Mouse (Mus musculus): ENCODE data around the gene Chga.

Gene Chga

DNA sequence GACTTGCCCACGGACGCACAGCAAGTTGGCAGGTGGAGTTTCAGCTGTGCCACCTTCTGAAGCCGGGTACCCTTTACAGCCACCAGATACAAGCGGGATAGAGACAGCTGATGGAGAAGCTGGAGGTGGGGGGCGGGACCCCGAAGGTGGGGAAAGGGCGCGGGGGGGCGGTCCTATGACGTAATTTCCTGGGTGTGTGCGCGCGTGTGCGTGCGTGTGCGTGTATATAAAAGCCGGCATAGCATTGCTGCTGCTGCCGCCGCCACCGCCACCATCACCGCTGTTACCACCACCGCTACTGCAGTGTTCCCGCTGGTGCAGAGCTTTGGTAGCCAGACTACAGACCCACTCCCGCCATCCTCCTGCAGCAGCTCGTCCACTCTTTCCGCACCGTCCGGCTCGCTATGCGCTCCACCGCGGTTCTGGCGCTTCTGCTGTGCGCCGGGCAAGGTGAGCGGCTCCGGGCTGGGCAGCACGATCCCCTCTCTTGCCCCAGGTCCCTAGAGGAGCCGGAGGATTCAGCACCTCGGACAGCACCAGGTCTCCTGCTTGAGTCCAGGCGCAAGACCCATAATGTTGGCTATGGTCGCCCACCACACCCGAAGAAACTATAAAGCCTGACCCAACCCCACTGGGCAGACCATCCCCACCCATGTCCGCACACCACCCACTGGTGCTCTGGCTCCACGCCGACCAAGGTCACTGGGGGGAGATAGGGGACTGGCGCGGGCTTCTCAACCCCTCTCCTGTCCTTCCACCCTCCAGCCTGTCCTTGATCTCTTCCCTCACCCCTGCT is at the start of gene Chga:
Gene Chga (plus strand): TSS at position 249 of the 796 bp plus-strand sequence.
- DNase-seq (ENCODE audit: low read depth, low spot score): peak; percentile 84

DNA sequence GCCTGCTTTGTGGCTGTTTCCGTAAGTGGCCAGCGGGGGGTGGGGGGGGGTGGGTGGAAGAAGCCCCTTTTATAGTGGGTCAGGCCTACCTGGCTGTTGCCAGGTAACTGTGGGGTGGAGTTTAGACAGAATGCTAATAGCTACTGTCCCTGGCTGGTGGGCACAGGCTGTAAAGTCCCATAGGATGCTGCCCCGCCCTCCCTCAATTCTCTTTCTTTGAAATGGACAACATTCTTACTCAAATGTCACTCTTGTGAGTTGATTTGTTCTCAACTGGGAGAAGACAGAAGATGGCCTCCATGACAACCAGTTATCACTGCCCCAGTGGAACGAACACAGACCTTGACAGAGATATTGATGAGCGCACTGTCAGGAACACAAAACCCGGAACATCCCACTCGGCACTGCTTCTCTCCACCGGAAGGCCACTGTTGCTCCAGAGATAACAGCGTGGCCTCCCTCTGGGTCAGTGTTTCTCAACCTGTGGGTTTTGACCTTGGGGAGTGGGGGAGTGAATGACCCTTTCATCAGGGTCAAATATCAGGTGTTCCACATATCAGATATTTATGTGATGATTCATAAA is 49.5 kb upstream of the Chga start:
- DNase-seq (ENCODE audit: low read depth, low spot score): no peak

- DNase-seq (ENCODE audit: low read depth, low spot score): no peak
Measured at GRCm38 (mm10) chr12:102505949-102506348, 48.8 kb upstream of the Chga start.

DNA sequence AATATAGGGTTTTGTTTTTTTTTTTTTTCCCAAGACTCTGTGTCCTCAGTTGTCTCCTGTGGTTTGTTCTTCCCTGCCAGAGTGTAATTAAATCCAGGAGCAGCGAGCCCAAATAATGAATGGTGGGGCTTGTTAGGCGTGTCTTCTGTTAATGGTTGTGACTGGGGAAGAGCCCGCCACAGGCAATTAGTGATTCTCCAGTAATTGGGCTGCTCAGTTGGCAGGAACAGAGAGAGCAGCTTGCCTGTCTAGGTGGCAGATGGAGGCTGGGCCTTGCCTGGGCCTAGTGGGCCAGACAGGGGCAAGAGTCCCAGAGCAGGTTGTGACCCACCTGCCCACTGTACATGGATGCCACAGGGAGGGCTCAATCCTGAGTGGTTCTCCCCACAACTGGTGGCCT is 43.4 kb upstream of the Chga start:
- DNase-seq (ENCODE audit: low read depth, low spot score): no peak

- DNase-seq (ENCODE audit: low read depth, low spot score): no peak
Measured at GRCm38 (mm10) chr12:102514151-102514550, 40.6 kb upstream of the Chga start.

- DNase-seq (ENCODE audit: low read depth, low spot score): no peak
Measured at GRCm38 (mm10) chr12:102514751-102515150, 40.0 kb upstream of the Chga start.

DNA sequence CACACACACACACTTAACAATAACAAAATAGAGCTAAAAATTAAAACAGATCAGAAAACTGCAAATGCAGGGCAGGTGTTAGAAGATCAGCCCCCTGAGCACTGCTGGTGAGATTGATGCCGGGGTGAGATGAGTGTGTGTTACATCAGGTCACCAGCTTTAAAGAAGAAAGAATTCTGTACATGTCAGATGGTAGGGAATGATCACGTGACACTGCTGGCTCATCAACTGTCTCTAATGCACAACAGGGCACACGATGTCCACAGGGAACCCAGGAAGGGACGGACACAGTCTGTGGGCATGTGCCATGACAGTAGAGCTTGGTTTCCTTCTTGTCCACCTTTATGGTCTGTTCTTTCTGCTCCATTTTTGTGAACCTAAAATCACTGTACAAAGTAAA is 38.6 kb upstream of the Chga start:
- DNase-seq (ENCODE audit: low read depth, low spot score): no peak

- no peak for DNase-seq (ENCODE audit: low read depth, low spot score)
Measured at GRCm38 (mm10) chr12:102517647-102518046, 37.1 kb upstream of the Chga start.

DNA sequence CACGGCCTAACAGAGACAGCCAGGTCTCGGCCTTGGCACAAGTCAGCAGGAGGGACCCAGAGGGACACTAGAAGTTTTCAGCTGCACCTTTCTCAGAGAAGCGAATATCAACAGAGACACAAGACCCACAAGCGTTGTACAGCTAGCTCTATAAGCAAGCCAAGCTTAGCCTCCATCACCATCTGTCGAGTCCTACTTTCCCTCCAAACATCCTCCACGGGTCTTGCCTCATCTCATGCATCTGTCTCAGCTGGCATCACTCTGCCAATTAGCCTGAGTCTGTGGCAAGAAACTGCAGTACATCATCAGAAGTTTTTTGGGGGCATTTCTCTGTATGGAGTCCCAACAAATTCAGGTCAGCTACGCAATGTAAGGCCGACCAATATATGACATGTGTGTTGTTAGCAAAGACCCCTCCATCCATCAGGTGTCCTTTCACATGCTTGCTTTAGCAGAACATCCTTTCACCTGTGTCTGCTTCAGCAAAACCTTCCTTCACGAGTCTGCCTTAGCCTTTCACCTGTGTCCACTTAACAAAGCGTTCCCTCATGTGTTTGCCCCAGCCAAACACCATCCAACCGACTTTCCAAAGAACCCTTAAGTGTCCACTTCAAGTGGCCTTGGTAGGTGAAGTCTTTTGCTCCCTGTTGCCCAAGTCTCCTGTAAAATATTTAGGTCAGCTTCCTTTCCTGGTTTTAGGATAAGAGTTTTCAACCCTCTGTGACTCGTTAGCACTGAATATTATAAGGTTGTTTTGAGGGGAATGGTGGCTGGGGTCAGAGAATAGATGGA is 34.6 kb upstream of the Chga start:
- DNase-seq (ENCODE audit: low read depth, low spot score): no peak

DNA sequence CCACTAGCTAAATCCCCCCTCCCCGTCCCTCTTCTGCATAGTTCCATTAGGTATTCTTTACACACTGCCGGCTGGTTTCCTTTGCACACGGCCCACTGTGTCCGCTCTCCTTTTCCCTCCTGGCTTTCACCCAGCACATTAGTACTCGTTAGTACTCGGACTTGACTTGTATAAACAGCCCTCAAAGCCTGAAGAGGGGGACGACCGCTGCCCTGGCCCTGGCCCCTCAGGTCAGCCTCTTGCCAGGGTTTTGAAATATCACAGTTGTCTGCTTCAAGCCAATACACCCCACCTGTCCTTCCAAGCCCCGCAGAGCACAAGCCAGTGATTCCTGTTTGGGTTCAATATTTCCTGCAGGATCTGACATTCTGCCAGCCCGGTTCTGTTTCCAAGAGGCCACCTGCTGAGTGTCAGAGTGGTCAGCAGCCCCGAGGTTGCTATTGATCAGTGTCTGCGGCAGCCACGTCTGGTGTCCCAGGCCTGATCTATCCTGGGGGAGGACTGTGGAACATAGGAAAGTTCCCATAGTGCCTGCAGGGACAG is 32.9 kb upstream of the Chga start:
- DNase-seq (ENCODE audit: low read depth, low spot score): no peak

DNA sequence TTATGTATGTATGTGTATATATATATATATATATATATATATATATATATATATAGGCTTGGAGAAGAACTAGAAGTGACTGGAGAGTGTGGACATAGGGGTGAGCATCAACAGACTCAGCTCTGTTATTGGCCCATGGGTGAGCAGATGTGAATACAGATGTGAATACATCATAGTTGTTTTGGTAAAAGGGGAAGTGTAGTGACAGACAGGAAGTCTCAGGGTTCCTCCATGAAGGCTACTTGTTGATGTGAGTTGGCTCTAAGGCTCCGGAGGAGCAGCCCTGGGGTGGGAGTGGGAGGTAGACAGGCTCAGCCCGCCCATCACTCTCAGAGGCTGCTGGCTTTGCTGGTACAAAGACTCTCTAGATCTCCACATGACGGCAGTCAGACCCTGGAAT is 30.6 kb upstream of the Chga start:
- no peak for DNase-seq (ENCODE audit: low read depth, low spot score)

- DNase-seq (ENCODE audit: low read depth, low spot score): peak; percentile 23
Measured at GRCm38 (mm10) chr12:102524760-102525159, 30.0 kb upstream of the Chga start.

GRCm38 (mm10) chr12:102527989-102528388 is 26.8 kb upstream of the Chga start:
- DNase-seq (ENCODE audit: low read depth, low spot score): no peak

DNA sequence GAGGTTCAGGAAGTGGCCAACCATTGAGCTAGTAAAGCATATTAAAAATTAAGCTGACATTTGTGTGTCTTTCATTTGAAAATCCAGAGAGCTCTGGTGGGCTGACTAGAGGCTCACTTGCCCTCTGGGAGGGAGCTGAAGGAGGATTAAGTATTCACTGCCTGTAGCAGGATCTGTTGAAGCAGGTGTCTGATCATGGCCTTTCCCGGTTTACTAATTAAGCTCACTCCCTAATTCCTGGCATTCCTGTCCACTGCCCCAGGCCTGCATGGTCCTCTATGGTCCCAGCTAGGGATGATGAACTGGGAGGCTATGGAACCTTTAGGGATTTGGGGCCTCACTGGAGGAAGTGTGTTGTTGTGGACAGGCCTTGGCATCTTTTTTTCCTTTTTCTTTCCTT is 19.0 kb upstream of the Chga start:
- DNase-seq (ENCODE audit: low read depth, low spot score): no peak

DNA sequence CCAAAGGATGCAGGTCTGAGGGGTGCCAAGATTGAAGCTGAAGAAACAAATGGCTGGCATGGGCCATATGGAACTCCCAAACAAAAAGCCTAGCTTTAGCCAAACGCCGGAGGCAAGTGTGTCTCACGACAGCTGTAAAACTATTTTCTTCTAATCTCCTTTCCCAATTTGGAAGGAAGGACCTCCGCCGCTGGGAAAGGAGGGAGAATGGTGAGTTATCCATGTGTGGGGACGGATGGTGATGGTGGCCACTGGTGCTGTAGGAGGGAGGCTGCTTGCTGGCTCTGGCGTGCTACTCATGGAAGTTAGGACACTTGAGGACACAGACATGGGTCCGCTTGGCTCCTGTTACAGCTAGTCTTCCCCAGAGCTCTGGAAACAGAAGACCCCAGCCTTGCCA is 14.5 kb upstream of the Chga start:
- DNase-seq (ENCODE audit: low read depth, low spot score): no peak

GRCm38 (mm10) chr12:102541168-102541567 is 13.6 kb upstream of the Chga start:
- no peak for DNase-seq (ENCODE audit: low read depth, low spot score)

DNA sequence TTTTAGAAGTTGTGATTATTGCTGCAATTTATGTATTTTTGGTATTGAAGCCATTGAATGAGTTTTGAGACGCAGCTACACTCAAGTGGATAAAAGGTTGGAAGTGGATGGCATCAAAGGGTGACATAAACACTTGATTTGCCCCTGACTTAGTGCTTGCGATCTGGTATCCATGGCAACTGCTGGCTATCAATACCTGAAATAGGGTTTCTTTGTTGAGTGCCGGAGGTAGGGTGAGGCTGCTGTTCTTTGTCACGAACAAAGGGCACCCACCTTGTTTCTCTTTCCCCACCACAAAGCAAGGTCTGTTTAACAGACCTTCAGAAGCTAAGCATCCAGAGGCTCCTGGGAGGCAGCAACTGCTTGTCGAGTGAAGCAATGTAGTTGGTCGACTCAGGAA is 9.6 kb upstream of the Chga start:
- DNase-seq (ENCODE audit: low read depth, low spot score): no peak

DNA sequence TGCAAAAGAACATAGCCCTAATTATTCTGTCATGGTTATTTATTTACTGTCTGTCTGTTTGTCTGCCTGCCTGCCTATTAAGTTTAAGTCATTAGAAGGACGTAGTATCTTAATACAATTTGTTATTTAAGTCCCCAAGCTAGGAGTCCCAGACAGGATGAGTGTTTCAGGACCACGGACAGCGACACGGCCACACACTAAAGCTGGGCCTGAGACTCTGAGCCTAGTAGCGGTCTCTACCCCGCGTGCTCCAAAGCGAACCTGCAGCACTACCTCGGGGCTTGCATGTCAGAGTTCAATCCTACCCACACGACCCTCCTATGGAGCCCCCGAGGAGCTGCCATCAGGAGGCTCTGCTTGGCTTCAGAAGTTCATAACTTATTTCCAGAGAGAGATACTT is 4.2 kb upstream of the Chga start:
- peak; percentile 81 for DNase-seq (ENCODE audit: low read depth, low spot score)

- DNase-seq (ENCODE audit: low read depth, low spot score): no peak
Measured at GRCm38 (mm10) chr12:102551186-102551585, 3.6 kb upstream of the Chga start.

- DNase-seq (ENCODE audit: low read depth, low spot score): no peak
Measured at GRCm38 (mm10) chr12:102552001-102552400, 2.8 kb upstream of the Chga start.

GRCm38 (mm10) chr12:102553705-102554275 is 979 bp upstream of the Chga start:
- DNase-seq (ENCODE audit: low read depth, low spot score): no peak

GRCm38 (mm10) chr12:102555850-102556249 is 1.1 kb downstream of the Chga start:
- DNase-seq (ENCODE audit: low read depth, low spot score): no peak
